Mouse (Mus musculus) lung, postnatal 0 days (tissue): ENCODE measurements at regions not wholly inside any gene's neighbourhood (a gene's known extent, or its start where the extent isn't known, plus 50 kb on each side); places are given as distances from the start of the nearest gene placed in this dataset.

Source experiments
- ATAC-seq: fragments of 200-750 bp; cut with Nextera tagmentation; 2 replicates; pipeline ENCODE4 v1.8.0; 2017; ENCODE audit warnings: moderate library complexity
- DNase-seq: peaks from one replicate; pipeline ENCODE4 v3.0.0-alpha.2; 2016; ENCODE audit warnings: low spot score
- H3K27ac ChIP-seq: fragments of 300-500 bp; sonication (generic); 2 replicates; pipeline ENCODE4 v1.5.1; 2014; ENCODE audit warnings: antibody characterized with exemption, mild to moderate bottlenecking, low read length, mixed read lengths
- H3K27me3 ChIP-seq: fragments of 300-500 bp; sonication (generic); replicated peaks from 2 replicates; pipeline ENCODE4 v1.6.1; 2014; ENCODE audit warnings: low read length, mixed read lengths; ENCODE audit not compliant: insufficient read depth
- H3K36me3 ChIP-seq: fragments of 300-500 bp; sonication (generic); 2 replicates; pipeline ENCODE4 v1.6.1; 2014; ENCODE audit warnings: low read length, mixed read lengths; ENCODE audit not compliant: insufficient read depth
- H3K4me1 ChIP-seq: fragments of 300-500 bp; sonication (generic); 2 replicates; pipeline ENCODE4 v1.6.1; 2014; ENCODE audit warnings: antibody characterized with exemption, low read depth, low read length, mixed read lengths; ENCODE audit not compliant: insufficient read depth
- H3K4me2 ChIP-seq: fragments of 300-500 bp; sonication (generic); replicated peaks from 2 replicates; pipeline ENCODE4 v1.6.1; 2014; ENCODE audit warnings: low read depth, mild to moderate bottlenecking, low read length, moderate library complexity, mixed read lengths
- H3K4me3 ChIP-seq: fragments of 300-500 bp; sonication (generic); 2 replicates; pipeline ENCODE4 v1.5.1; 2014; ENCODE audit warnings: low read depth, low read length
- H3K9ac ChIP-seq: fragments of 300-500 bp; sonication (generic); replicated peaks from 2 replicates; pipeline ENCODE4 v1.6.1; 2014; ENCODE audit warnings: low read depth, mild to moderate bottlenecking
- H3K9me3 ChIP-seq: fragments of 300-500 bp; sonication (generic); 2 replicates; pipeline ENCODE4 v1.6.1; 2016; ENCODE audit warnings: low read length, mixed read lengths
- CTCF ChIP-seq: IDR thresholded peaks from 2 replicates; pipeline ENCODE4 v1.5.1; 2016; ENCODE audit warnings: antibody characterized with exemption, mild to moderate bottlenecking
- EP300 ChIP-seq: IDR thresholded peaks from 2 replicates; pipeline ENCODE4 v1.6.1; 2016; ENCODE audit warnings: antibody characterized with exemption, mild to moderate bottlenecking, control low read depth
- WGBS: fragments of 180-500 bp; shearing (Covaris S2); extraction: QIAGEN DNeasy Blood & Tissue Kit; methylation state at CpG from one replicate; pipeline ENCODE4 v1.1.7; 2014; 5-methylcytosine and 5-hydroxymethylcytosine counted together

DNA sequence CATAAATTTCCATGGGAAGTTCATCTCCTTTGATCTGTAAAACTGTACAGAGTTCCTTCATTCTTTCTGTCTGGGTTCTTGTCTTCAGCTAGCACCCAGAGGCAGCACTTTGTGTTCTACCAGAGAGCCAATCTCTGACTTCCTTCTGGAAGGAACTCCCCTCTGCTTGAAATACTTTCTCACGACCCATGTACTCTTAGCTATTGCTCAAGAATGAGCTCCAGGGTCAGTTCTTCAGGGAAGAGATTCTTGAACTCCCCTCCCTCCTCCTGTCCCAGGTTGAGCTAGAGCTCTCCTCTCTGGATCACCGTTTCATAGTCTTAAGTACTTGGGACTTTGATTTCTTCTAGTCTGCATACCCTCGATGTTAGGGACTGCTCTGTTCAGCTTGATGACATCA lies 311.8 kb downstream of the Foxo1 start:
- ATAC-seq = peak; percentile 28; the same call in 1 of the 2 replicates
- peak; percentile 48 for DNase-seq
- H3K9ac ChIP-seq = no peak overlapping the region

GRCm38 (mm10) chr3:52579096-52579495 lies 311.0 kb downstream of the Foxo1 start:
- TF ChIP-seq EP300 (no peak), CTCF (no peak)
- ATAC-seq (no peak), DNase-seq (no peak)
- no peaks in the 10 kb centered on the region for H3K4me1 ChIP-seq
- H3K4me3 ChIP-seq = no peak overlapping the region
- no peaks in the 10 kb centered on the region for H3K36me3 ChIP-seq
- H3K27ac ChIP-seq = no peak overlapping the region
- H3K9me3 ChIP-seq = no peaks in the 10 kb centered on the region
- H3K4me2 ChIP-seq = no peak overlapping the region
- H3K27me3 ChIP-seq = no peaks in the 10 kb centered on the region
- no peak overlapping the region for H3K9ac ChIP-seq
- 86% methylated on average over 3 of the region's 3 CpGs for WGBS

More for the DNA sequence above, 311.8 kb downstream of the Foxo1 start:
- WGBS = 44% methylated on average over 3 of the region's 3 CpGs
- Histone ChIP-seq H3K4me3 (no peak overlapping the region), H3K9me3 (no peaks in the 10 kb centered on the region), H3K27me3 (no peaks in the 10 kb centered on the region), H3K36me3 (no peaks in the 10 kb centered on the region), H3K4me2 (no peak overlapping the region), H3K4me1 (no peaks in the 10 kb centered on the region), H3K27ac (no peak overlapping the region)
- peak; percentile 54 for TF ChIP-seq EP300
- TF ChIP-seq CTCF = no peak

DNA sequence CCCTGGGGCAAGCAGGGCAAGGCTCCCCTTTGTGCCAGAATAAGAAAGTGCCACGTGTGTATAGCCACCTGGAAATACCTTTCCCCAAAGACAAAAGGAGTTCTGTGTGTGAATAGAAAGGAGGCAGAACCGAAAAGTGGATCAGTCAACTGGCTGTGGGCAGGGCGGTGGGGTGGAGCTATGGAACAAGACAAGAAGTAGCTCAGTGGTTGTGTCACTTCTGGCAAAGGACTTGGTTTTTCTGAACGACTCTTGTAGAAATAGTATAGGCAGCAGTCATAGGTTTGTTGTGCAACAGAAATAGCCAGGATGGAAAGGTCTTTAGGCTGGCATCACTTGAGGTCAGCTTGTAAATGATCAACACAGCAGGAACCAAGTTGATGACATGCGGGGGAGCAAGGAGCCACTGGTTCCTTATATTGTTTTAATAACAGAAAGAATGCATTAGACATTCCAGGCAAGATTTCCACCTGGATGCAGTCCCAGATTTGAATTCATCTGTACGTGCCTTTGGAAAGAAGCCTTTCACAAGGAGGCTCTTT lies 308.6 kb downstream of the Foxo1 start:
- Histone ChIP-seq H3K4me2 (no peak overlapping the region), H3K4me1 (no peaks in the 10 kb centered on the region), H3K9me3 (no peaks in the 10 kb centered on the region), H3K4me3 (no peak overlapping the region), H3K27me3 (no peaks in the 10 kb centered on the region), H3K36me3 (no peaks in the 10 kb centered on the region), H3K9ac (no peak overlapping the region), H3K27ac (no peak overlapping the region)
- TF ChIP-seq EP300 (peak; percentile 57; the same call in 1 of the 2 replicates), CTCF (no peak)
- DNase-seq = peak; percentile 74
- 50% methylated on average over 6 of the region's 6 CpGs for WGBS
- peak; percentile 81 for ATAC-seq

- Histone ChIP-seq H3K9me3 (no peaks in the 10 kb centered on the region), H3K36me3 (no peaks in the 10 kb centered on the region), H3K9ac (no peak overlapping the region), H3K27ac (no peak overlapping the region), H3K4me1 (no peaks in the 10 kb centered on the region), H3K27me3 (no peaks in the 10 kb centered on the region), H3K4me3 (no peak overlapping the region), H3K4me2 (no peak overlapping the region)
- 74% methylated on average over 8 of the region's 8 CpGs for WGBS
- TF ChIP-seq EP300 = no peak
- no peak for TF ChIP-seq CTCF
- ATAC-seq = no peak
- DNase-seq = no peak
Observed at GRCm38 (mm10) chr3:52575237-52575798, 307.2 kb downstream of the Foxo1 start.

- Histone ChIP-seq H3K4me3 (no peak overlapping the region), H3K9ac (no peak overlapping the region), H3K4me1 (no peaks in the 10 kb centered on the region), H3K36me3 (no peaks in the 10 kb centered on the region), H3K9me3 (no peaks in the 10 kb centered on the region), H3K4me2 (no peak overlapping the region), H3K27ac (no peak overlapping the region), H3K27me3 (no peaks in the 10 kb centered on the region)
- TF ChIP-seq EP300 (no peak), CTCF (no peak)
- no peak for DNase-seq
- no peak for ATAC-seq
- WGBS = 90% methylated on average over 6 of the region's 6 CpGs
Observed at GRCm38 (mm10) chr3:52574341-52574740, 306.2 kb downstream of the Foxo1 start.

- Histone ChIP-seq H3K27ac (no peak overlapping the region), H3K4me2 (no peak overlapping the region), H3K4me1 (no peaks in the 10 kb centered on the region), H3K9me3 (no peaks in the 10 kb centered on the region), H3K9ac (no peak overlapping the region), H3K27me3 (no peaks in the 10 kb centered on the region), H3K4me3 (no peak overlapping the region), H3K36me3 (no peaks in the 10 kb centered on the region)
- ATAC-seq = no peak
- DNase-seq = no peak
- TF ChIP-seq CTCF = no peak
- no peak for TF ChIP-seq EP300
- WGBS = 78% methylated on average over 6 of the region's 6 CpGs
Observed at GRCm38 (mm10) chr3:52573806-52574205, 305.7 kb downstream of the Foxo1 start.
